Comparison of ENCODE assay signal across 8 mouse cellular contexts in genomic region chr16:44725286-44726223, GRCm38 (mm10). TPM values are rescaled to one million over a fixed set of nuclear protein-coding genes. Genes with fewer than 3 reads are reported as not detected.
DNase-seq lines count a peak whose midpoint lies in the region; ATAC-seq lines count a peak whose summit lies in the region.

No protein-coding gene starts in this region.

- H3K9me3 ChIP-seq in intestine, embryonic 14.5 days (ENCODE audit: control insufficient read depth, low read length), result no peaks in the 10 kb centered on the region
- no peaks in the 10 kb centered on the region for H3K9me3 ChIP-seq in megakaryocyte, embryonic 14.5 days

- peak overlapping the region; percentile 91 for H3K4me3 ChIP-seq in intestine, embryonic 14.5 days (ENCODE audit: low read depth, low read length)
- peak overlapping the region; percentile 95 for H3K4me3 ChIP-seq in megakaryocyte, embryonic 14.5 days (replicated peaks)

- intact Hi-C loops in gastrocnemius, postnatal 14 days (cut with DNase I; ENCODE audit: low total_unique reads), result no loop called here
- intact Hi-C loops in left cerebral cortex, postnatal 10 days (cut with DNase I), result no loop called here

- no peak for ATAC-seq in intestine, embryonic 14.5 days (replicated peaks; ENCODE audit: low FRiP score, low TSS enrichment, low read depth)

- no peaks in the 10 kb centered on the region for H3K27me3 ChIP-seq in intestine, embryonic 14.5 days (replicated peaks; ENCODE audit: control insufficient read depth, insufficient read depth, low read length)
- no peaks in the 10 kb centered on the region for H3K27me3 ChIP-seq in megakaryocyte, embryonic 14.5 days (replicated peaks)

- H3K4me1 ChIP-seq in intestine, embryonic 14.5 days (replicated peaks; ENCODE audit: control insufficient read depth, insufficient read depth, low read length), result peaks cover 25% of the 10 kb centered on the region
- H3K4me1 ChIP-seq in megakaryocyte, embryonic 14.5 days, result peaks cover 61% of the 10 kb centered on the region

- peaks cover 33% of the 10 kb centered on the region for H3K36me3 ChIP-seq in intestine, embryonic 14.5 days (ENCODE audit: control insufficient read depth, insufficient read depth, low read length)
- H3K36me3 ChIP-seq in megakaryocyte, embryonic 14.5 days (replicated peaks; ENCODE audit: low read length), result peaks cover 29% of the 10 kb centered on the region

- DNase-seq in urinary bladder, adult 18-20 months (ENCODE audit: low spot score in 2 of 2), result peak; percentile 28 to 64
- DNase-seq in urinary bladder, postnatal 10 days (ENCODE audit: low spot score), result no peak
- peak; percentile 78 for DNase-seq in embryo, embryonic 11 days
- peak; percentile 69 for DNase-seq in gastrocnemius, postnatal 14 days
- no peak for DNase-seq in intestine, embryonic 14.5 days (ENCODE audit: low spot score)
- DNase-seq in left cerebral cortex, postnatal 10 days (ENCODE audit: extremely low spot score in 1 of 2, low spot score in 2 of 2), result peak; percentile 73 to 83
- DNase-seq in right cerebral cortex, postnatal 36 days (ENCODE audit: low spot score in 2 of 2), result peak; percentile 72 to 79

- peak overlapping the region; percentile 84 for H3K4me2 ChIP-seq in intestine, embryonic 14.5 days (ENCODE audit: low read length)

- WGBS in intestine, embryonic 14.5 days, result 38% methylated on average over 14 of the region's 14 CpGs

- H3K9ac ChIP-seq in intestine, embryonic 14.5 days (ENCODE audit: low read length), result peak overlapping the region; percentile 89

- peak overlapping the region; percentile 90; the same call in 1 of the 2 replicates for H3K27ac ChIP-seq in intestine, embryonic 14.5 days (ENCODE audit: low read depth)

RNA-seq across cellular contexts. Expression of gene Nepro, which starts 1.5 kb away (rescaled TPM):
- 1 to 10 TPM; 3.6 to 4.2 TPM for total RNA-seq in gastrocnemius, postnatal 14 days (2021)
- polyA plus RNA-seq in intestine, embryonic 14.5 days (2014; fragmentation: Nextera tagmentation; extraction: Ambion mirVana), result 11.3 and 12.8 TPM in 2 replicates
- 1 to 10 TPM; 4.4 to 5.7 TPM for total RNA-seq in left cerebral cortex, postnatal 10 days (2021)
- 0.81 and 1.7 TPM in 2 replicates for polyA plus RNA-seq in megakaryocyte, embryonic 14.5 days (2012; ENCODE audit: insufficient read depth, low replicate concordance)

RNA-seq across cellular contexts. Expression of gene Gtpbp8, which starts 20.6 kb away (rescaled TPM):
- total RNA-seq in gastrocnemius, postnatal 14 days (2021), result 10 to 100 TPM in 1 of 2 experiments, 1 to 10 TPM in 1; 8.5 to 12.7 TPM
- polyA plus RNA-seq in intestine, embryonic 14.5 days (2014; fragmentation: Nextera tagmentation; extraction: Ambion mirVana), result 27.2 and 30.5 TPM in 2 replicates
- total RNA-seq in left cerebral cortex, postnatal 10 days (2021), result 10 to 100 TPM; 25.6 to 25.9 TPM
- 12.5 and 22.7 TPM in 2 replicates for polyA plus RNA-seq in megakaryocyte, embryonic 14.5 days (2012; ENCODE audit: insufficient read depth, low replicate concordance)

RNA-seq across cellular contexts. Expression of gene Cd200r1, which starts 40.0 kb away (rescaled TPM):
- total RNA-seq in gastrocnemius, postnatal 14 days (2021), result under 1 TPM; 0.27 to 0.43 TPM
- 0.88 and 0.99 TPM in 2 replicates for polyA plus RNA-seq in intestine, embryonic 14.5 days (2014; fragmentation: Nextera tagmentation; extraction: Ambion mirVana)
- under 1 TPM; 0.21 to 0.55 TPM for total RNA-seq in left cerebral cortex, postnatal 10 days (2021)
- 4.1 TPM in 1 of 2 replicates, not detected in the other for polyA plus RNA-seq in megakaryocyte, embryonic 14.5 days (2012; ENCODE audit: insufficient read depth, low replicate concordance)

Comparison
In these comparisons a context has a peak if more than half of its experiments do, and no peak if none do; other contexts are left out.
1. DNase-seq: peak in urinary bladder, adult 18-20 months (2 of 2), embryo, embryonic 11 days (single experiment), gastrocnemius, postnatal 14 days (single experiment), left cerebral cortex, postnatal 10 days (2 of 2) and right cerebral cortex, postnatal 36 days (2 of 2); none in urinary bladder, postnatal 10 days (single experiment) and intestine, embryonic 14.5 days (single experiment).